Mouse (Mus musculus) thymus, postnatal 10 days (tissue): Measurements from ENCODE around the gene Ifi27l2a.

Experiments
- DNase-seq, 2 experiments: peaks; one replicate each; pipeline ENCODE4 v3.0.0; 2021; ENCODE audit warnings: low spot score in 2 of 2

Gene Ifi27l2a

DNA sequence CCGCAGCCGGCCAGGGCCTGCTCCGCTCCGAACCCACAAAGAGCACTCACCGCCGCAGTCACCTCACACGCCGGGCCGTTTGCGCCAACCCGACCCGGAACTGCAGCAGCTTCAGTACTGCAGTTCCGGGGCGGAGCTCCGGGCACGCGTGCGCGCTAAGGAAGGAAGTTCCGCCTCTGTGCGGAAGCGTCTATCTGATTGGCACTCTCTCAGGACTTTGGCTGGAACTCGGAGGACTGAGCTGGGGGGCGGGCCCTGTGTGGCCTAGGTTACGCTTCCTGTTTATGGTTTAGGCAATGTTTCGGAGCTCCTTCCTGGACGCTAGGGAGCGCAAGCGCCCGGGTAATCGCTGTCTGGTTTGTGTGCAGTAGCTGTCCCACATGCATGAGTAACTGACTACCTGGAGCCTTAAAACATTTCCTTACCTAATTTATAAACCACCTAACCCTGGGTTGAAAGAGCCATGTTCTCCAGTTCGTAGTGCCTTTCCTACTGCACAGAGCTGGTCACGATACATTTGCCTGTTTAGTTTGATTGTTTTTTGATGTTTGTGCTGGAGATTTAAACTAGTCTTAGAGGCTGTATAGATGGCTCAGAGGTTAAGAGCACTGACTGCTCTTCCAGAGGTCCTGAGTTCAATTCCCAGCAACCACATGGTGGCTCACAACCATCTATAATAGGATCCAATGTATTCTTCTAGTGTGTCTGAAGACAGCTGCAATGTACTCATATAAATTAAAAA lies 17.6 kb downstream of the Ifi27l2a start, which contains the start of gene Ddx24:
Gene Ddx24, minus strand, starts transcription at position 102 of the 742 bp plus-strand sequence.
- peak; percentile 96 for DNase-seq

GRCm38 (mm10) chr12:103425016-103425728 lies 18.3 kb downstream of the Ifi27l2a start:
- no peak for DNase-seq

GRCm38 (mm10) chr12:103408144-103408543 lies 35.3 kb downstream of the Ifi27l2a start:
- no peak for DNase-seq

DNA sequence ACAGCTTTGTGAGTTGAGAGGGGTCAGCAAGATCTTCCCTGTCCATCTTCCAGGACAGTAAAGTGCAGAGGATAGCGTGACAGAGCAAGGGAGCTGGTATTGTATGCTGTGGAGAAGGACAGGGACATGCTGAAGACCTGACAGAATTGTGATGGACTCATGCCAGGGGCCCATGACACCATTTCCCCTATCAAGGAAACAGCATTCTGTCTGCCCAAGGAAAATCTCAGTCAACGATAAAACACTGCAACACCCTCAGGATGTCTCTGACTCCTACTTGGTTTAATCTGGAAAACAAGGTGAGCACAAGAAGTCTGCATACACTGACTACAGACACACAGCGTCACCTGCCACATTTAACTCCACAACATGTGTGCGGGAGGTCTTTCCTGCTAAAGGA lies 35.8 kb downstream of the Ifi27l2a start, which contains the start of gene 9330161L09Rik:
Gene 9330161L09Rik, minus strand, starts transcription at position 101 of the 400 bp plus-strand sequence.
- DNase-seq, result no peak

DNA sequence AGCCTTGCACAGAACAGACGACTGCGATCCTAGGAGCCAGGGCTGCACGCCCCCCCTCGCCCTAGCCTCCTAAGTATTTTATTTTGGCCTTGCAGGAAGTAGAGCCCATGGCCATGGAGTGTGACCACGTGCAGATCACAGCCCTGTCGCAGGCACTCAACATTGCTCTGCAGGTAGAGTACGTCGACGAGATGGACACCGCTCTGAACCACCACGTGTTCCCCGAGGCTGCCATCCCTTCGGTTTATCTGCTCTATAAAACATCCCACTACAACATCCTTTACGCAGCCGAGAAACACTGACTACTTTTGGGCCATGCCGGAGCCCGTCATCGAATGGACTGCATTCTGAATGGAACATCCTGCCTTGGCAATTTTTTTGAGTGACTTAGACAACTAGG lies 39.3 kb downstream of the Ifi27l2a start:
- DNase-seq, result no peak

- DNase-seq, result no peak
Observed at GRCm38 (mm10) chr12:103396751-103397150, 46.7 kb downstream of the Ifi27l2a start.

DNA sequence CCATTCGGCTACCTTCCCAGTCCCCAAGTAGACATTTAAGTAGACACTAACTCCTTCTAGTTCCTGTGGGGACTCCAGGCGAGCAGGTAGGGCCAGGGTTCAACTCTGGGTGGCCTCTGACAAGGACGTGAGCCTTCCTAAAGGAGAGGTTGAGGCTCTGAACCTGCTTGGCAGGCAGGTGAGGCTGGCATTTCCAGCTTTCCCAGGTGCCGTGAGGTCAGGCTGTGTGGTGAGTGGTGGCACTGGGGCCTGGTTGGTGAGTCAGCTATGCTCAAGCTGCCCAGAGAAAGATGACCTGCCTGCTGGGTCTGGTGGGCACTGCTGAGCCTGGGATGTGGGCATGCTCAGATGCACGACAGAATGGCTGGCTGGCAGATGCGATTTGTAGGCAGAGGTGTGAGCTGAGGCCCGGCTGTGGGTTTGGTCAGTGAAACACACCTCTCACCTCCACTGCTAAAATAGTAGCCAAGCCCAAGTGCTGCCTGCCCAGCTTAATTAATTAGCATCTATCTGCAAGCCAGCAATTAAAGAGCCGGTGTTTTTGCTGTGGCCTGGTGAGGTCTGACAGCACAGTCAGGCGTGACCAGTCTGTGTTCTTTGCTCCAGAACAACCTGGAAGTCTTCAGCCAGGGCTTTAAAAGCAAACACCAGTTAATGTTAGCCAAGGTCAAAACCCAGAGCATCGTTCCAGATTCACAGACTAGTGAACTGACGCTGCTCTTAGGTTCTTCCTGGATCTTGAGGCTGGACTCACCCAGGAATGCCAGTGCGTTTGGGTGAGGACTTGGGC lies 47.8 kb downstream of the Ifi27l2a start:
- no peak for DNase-seq

DNA sequence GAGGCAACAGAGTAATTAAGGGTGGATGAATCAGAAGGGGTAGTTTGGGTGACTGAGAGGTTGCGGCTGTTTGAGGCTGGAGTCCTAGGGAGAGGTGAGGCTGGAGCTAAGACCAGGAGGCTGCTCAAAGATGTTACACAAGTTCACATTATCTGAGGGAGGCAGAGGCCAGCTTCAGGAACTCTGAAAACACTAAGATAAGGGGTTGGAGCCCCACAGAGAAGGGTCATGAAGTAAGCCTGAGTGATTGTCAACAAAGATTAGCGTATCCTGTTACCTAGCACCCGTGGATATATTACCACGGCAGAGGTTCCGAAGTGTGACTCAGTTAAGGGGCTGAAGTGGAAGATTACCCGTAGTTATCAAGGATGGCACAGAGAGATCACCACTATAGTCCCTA lies 50.0 kb downstream of the Ifi27l2a start:
- no peak for DNase-seq
